Mouse (Mus musculus) left cerebral cortex, postnatal 25 days (tissue): ENCODE measurements around the gene Tubb4a. TPM values are rescaled to one million over a fixed set of nuclear protein-coding genes. Genes with fewer than 3 reads are reported as not detected.
"Not testable (repeated sequence)": the region's sequence is repeated elsewhere in the genome, so short reads cannot be mapped to it uniquely, and the experiment has no call there.

Source experiments
- DNase-seq, 2 experiments: peaks; one replicate each; pipeline ENCODE4 v3.0.0; 2022; ENCODE audit warnings: low spot score in 2 of 2, mixed read lengths in 1 of 2
- intact Hi-C: fragments of 180-260 bp; cut with DNase I; formaldehyde crosslinking; loops from one replicate; pipeline ENCODE4 v1.15.1; 2025
- total RNA-seq, 2 experiments: library from RNA; stranded (reverse); gene quantifications; 2 replicates each; pipeline ENCODE4 v1.2.3; 2021

Tubb4a gene
- total RNA-seq: 100 to 1,000 TPM; 641 to 646 TPM

DNA sequence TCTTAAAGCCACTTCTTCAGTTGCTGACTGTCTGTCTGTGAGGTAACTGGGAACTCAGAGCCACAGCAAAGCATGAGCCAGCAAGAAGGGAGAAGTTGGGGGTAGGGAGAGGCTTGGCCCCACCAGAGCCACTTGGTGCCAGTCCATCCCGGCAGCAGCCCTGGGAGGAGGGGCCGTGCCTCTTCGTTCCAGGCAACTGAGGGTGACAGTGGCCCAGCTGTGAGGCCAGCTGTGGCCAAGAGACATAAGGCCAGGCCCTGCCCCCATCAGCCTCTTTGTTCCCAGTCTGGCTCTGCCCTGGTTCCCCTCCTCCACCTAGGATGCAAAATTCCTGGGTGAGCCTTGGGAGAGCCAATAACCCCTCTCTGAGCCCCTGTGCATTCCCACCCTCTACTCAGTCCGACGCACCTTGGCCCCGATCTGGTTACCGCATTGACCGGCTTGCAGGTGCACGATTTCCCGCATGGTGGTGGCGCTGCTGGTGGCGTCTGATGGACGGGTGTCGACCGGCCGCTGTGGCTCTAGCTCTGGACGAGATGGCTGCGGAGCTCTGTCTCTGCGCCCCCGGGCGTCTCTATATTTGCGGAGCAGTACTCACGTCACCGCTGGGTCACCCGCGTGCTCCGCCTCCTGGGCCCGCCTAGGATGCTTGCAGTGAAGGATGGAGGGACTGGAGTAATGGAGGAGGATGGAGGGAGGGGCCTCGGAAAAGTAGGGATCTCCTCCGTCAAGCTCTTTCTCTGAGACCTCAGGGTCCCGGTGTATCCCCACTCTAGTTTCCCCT lies at the start of gene Tubb4a:
Gene Tubb4a, minus strand, starts transcription at position 734 of the 784 bp plus-strand sequence.
- DNase-seq: peak; percentile 85 to 94
- intact Hi-C loops: loop anchor here (1.0 kb wide), 1 partner anchor 27 kb away; no protein-coding TSS in a partner anchor

DNA sequence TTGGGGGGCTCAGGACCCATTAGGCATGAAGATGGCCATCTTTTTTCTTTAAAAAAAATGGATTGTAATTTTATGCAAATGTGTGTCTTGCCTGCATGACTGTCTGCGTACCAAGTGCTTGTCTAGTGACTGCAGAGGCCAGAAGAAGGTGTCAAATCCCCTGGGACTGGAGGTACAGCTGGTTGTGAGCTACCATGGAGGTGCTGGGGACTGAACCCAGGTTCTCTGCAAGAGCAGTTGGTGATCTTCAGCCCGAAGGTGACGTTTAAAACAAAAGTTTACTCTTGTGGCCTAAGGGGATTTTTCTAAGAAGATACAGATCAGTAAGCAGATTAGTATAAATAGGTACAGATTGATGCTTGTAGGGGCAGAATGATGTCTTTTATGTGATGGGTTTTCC lies 48.1 kb upstream of the Tubb4a start:
- no peak for DNase-seq
- intact Hi-C loops: no loop called here

DNA sequence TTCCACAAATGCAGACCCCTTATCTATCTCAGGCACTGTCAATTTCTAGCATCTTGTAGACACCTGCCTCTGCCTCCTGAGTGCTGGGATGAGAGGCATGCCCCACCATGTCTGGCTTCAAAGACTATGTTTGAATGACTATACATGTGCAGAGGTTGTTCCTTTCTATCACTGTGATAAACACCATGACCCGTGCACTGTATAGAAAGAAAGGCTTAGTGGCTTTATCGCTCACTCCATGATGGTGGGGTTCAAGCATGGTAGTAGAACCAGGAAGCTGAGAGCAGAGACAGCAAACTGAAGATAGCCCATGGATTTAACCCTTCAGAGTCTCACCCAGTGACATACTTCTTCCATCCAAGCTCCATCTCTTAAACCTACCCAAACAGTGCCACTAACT lies 47.1 kb upstream of the Tubb4a start:
- DNase-seq: no peak
- intact Hi-C loops: no loop called here

DNA sequence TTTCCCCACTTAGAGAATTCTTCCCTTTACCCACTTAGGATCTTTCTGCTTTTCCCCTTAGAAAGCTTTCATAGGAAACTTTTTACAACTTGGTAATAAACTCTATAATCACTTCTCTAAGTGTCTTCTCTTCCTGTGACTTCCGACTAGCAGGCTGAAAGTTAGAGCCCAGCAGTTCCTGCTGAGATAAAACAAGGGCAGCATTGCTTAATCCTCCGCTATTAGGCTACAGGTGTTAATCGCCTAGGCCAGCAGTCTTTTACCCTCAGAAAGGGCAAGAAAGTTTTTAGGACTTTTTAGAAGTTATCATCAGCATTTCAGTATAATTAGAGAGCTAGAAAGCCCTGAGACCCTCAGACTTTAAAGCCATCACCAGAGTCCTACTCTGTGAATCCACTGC lies 46.4 kb upstream of the Tubb4a start:
- not testable (repeated sequence) for DNase-seq

DNA sequence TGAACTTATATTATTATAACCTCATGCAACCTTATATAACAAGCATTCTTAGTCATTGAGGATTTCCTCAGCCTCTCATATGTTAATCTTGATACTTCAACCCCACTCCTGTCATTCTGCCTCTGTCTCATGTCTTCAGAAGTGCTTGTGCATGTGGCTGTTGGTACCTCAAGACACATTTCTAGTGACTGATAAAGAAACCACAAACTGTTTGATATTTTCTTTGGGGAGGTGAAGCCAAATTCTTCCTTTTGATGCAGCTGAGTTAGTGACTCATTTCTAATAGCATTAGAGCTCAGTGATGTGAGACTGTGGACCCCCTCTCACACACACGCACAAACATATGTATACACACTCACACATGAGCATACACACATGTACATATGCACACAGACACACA lies 44.2 kb upstream of the Tubb4a start:
- intact Hi-C loops: no loop called here

More for the DNA sequence above, 46.4 kb upstream of the Tubb4a start:
- intact Hi-C loops: not testable (repeated sequence)

DNA sequence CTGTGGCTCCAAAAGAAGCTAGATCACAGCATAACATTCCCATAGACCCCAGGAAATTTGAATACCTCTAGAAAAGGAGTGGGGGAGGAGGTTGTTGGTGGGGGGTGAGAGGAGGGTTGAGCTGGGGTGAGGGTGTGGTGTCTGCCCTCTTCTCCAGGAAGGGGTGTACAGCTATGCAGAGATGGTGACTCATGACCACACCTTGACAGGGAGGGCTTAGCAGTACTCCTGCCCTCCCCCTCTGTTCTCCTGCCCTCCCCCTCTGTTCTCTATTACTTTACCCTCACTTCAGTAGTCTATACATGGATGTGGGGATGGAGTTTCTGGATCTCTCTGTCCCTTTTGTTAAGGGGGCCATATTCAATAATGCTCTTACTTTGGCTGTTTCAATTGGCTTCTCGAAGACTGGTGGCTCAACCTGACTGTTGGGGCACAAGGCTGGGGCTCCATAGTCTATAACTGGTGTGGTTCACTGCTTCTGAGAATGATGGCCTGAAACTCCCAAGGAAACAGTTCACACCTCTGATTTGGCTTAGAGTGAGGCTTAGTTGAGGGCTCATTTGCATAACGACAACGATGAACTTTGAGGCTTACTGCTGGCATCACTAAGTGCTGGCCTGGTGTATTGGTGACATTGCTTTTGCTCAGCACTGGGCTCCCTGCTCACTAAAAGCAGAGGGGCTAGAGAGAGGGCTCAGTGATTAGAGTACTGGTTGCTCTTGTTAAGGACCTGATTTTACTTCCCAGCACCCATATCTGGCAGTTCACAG lies 38.5 kb upstream of the Tubb4a start:
- intact Hi-C loops: no loop called here
- DNase-seq: no peak

More for the DNA sequence above, 44.2 kb upstream of the Tubb4a start:
- no peak for DNase-seq

DNA sequence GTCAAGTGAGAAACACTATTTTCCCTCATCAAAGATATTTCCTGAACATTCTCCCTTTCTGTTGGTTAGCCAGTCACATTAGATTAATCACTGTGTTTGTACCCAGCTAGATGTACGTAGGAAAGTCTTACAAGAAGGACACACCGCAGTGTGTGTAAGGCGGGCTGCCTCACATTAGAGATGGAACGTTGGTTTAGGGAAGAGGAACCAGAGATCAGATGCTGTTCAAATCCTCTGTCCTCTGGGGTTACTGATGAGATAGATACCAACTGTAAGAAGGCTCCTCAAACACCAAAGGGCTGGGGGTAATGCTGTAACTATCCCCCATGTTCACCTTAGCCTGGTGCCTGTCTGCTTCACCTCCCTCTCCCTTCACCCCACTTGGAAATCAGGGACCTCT lies 37.2 kb upstream of the Tubb4a start:
- intact Hi-C loops: no loop called here
- no peak for DNase-seq

DNA sequence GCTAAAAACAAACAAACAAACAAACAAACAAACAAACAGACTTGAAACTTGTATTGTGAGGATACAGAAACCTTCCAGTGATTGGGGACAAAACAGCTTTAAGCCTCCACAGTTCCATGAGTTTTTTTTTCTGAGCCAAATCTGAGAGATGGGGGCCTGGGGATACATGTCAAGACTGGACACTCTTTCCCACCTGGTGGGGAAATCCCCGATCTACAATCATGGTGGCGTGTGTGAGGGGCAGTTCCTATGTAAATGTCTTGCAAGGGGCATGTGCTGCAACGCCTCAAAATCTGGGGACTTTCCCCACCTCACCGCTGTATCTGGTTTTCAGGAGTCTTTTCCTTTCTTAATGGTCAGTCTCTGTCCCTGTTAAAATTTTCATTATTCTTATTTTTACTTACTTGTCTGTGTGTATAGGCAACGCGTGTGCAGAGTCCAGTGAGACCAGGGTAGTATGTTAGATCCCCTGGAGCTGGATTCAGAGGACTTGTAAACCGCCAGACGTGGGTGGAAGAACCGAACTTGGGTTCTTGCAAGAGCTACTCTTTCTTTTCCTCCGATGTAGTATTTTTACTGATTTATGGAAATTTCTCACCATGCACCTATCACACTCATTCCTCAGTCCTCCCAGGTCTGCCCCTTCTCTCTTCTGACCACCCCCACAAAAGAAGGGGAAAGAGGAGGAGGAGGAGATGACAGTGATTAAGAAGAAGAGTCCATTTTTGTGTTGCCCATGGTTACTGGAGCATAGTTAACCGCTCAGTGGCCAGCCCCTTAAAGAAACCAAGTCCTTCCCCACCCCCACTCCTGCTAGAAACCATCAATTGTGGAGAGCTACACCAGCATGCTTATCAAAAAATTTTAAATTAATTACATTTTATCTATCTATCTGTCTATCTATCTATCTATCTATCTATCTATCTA lies 35.9 kb upstream of the Tubb4a start:
- intact Hi-C loops: no loop called here
- no peak for DNase-seq

DNA sequence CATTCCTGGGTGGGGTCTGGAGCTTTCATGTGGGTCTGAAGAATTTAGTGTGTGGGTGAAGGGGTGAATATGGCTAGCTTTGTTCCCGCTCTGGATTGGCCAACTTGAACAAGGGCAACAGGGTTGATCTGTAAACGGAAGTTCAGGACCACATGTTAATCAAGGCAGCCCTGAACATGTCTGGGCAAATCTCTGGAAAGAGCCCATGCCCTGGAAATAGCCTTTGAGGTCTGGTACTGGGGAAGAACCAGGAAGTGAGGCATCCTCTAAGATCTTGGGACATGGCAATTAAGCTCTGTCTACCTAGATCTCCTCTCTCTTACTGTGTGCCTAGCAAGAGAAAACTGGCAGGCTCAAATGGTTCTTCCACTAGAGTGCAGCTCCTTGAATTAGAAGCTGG lies 34.3 kb upstream of the Tubb4a start:
- intact Hi-C loops: no loop called here
- DNase-seq: no peak

DNA sequence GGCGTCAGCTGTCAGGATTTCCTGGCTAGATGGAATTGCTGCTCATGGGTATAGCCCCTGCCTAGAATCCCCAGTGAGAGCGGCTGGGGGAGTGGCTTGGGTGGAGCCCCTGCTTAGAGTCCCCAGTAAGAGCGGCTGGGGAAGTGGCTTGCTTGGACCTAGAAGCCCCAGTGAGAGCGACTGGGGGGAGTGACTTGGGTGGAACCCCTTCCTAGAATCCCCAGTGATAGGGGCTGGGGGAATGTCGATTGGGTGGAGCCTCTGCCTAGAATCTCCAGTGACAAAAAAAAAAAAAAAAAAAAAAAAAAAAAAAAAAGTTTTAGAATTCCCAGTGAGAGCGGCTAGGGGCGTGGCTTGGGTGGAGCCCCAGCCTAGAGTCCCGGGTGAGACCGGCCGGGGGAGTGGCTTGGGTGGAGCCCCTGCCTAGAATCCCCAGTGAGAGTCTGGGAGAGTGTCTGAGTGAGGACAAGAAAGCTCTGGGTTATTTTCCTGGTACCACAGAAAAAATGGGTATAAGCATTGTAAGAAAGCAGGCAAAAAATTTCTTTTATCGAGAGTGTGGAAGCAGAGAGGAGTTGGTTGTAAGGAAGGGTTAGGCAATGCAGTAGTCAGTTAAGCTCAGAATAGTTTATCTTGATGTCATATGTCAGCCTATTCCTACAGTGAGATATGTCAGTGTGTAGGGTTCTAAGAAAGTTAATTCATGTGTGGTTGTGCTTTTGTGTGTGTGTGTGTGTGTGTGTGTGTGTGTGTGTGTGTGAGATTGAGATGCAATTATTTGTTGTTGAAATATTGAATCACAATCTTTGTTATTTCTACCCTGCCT lies 31.2 kb upstream of the Tubb4a start:
- no peak for DNase-seq
- intact Hi-C loops: no loop called here

DNA sequence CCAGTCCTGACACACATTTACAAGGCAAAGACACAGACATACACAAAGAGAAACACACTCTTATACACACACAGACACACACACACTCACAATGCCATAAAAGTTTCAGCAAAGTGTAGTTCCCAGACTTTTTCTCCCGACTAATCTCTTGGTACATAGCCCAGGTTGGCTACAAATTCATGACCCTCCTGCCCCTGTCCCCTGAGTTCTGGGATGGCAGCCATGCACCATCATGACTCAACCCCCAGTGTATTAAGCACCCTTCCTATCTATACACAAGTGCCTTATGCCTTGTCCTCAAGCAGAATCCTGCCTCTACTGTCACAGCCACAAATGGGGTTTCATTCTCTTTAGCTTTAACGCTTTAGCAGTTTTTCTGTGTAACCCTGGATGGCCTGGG lies 29.2 kb upstream of the Tubb4a start:
- intact Hi-C loops: no loop called here
- DNase-seq: no peak

DNA sequence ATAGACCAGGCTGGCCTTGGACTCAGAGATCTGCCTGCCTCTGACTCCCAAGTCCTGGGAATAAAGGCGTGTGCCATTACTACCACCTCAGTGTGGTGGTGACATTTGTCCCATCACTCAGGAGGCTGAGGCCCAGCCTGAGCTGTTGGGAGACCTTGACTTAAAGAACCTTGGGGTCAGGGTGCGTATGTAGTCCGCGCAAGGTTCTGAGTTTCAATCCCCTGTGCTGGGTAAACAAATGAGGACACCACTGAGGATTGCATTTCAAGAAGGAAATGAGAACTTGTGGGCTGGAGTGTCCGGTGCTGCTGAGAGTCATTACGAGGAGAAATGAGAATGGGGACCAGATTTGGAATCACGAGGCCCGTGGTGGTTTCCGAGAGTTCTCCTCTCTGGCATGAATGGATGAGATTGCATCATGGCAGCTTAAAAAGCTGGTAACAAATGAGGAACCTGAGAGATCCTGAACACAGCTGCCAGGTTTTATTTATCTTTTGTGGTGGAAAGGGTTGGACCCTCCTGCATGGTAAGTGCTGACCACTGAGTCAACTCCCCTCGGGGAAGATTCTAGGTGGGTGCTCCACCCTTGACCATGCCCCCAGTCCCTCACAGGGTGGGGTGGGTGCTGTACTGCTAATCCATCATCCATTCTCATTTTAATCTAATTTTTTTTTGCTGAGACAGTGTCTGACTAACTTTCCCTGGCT lies 25.3 kb upstream of the Tubb4a start:
- DNase-seq: no peak
- intact Hi-C loops: no loop called here

DNA sequence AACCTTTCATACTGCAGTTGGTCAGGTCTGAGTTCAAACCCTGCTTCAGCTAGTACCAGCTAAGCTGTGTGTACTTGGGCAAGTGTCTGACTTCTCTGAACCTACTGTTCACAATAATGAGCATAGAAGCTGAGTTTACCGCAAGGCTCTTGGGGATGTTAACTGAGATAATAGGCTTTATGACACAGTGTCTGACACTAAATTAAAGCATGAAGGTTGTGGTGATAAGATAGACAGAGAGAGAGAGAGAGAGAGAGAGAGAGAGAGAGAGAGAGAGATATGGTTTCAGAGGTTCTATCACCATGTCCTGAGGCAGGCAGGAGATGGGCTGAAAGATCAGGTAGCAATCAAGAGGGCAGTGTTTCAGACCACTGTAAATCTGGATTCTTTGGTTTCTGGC lies 22.4 kb upstream of the Tubb4a start:
- intact Hi-C loops: no loop called here
- DNase-seq: no peak

DNA sequence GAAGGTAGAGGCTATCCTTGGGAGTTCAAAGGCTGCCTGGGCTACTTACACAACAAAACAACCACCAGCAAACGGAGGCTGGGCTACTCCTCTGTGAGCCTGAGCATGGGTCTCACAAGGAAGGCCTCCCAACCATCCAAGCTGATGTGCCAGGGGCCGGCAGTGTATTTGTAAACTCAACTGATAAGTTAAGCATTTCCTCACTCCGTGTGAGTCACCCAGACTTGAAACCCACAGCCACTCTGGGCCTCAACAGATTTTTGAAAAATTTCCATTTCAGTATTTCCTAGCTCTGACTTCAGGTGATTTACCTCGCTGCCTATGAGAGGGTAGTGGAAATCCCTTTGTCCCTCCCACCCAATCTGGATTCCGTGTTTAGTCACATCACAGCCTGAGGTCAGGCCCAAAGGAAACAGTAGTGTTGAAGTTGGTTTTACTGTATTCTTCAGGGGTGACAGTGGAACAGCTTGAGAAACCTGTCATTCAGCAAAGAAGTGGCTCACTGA lies 21.1 kb upstream of the Tubb4a start:
- no peak for DNase-seq
- intact Hi-C loops: no loop called here

DNA sequence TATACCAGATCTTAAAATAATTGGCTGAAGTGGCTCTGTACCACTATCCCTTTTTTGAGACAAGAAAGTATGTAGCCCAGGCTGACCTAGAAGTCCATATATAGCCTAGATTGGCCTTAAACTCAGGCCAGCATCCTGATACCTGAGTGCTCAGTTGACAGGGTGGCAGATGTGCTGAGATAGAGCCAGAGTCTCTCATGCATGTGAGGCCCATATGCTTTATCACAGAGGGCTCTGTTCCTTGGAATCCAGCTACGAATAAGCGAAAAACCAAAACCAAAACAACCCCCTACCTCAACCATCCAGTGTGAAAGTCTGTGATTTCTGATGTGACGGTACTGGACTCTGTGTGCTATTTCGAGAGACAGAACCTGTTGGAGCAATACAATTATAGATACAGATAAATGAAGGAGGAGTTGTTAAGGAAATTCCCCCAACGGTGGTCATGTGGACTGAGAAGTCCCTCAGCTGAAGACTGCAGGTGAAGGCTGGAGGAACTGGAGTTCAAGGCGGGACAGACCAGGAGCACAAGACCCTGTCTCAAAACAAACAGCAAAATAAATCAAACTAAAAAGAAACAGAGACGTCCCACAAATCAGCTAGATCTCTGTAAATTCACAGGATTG lies 20.6 kb upstream of the Tubb4a start:
- intact Hi-C loops: no loop called here
- DNase-seq: no peak

DNA sequence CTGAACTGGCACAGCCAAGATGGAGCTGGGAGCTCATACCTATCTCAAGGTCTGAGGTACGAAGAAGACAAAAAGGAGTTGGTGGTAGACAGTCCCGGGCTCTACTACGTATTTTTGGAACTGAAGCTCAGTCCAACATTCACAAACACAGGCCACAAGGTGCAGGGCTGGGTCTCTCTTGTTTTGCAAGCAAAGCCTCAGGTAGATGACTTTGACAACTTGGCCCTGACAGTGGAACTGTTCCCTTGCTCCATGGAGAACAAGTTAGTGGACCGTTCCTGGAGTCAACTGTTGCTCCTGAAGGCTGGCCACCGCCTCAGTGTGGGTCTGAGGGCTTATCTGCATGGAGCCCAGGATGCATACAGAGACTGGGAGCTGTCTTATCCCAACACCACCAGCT lies 19.5 kb upstream of the Tubb4a start:
- DNase-seq: no peak
- intact Hi-C loops: no loop called here

DNA sequence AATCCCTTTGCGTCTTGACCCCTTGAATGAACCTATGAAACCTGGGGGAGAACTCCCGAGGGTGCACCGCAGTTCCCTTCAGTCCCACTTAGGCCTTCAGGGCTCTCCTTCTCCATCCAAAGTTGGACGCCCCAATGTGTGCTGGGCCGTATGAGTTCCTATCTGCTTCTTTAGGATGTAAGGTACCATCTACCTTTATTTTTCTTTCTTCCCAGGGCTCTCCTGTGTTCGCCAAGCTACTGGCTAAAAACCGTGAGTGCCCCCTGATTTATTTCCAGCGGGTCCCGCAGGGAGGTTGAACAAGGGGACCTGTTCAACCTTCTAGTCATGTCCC lies 18.4 kb upstream of the Tubb4a start:
- no peak for DNase-seq
- intact Hi-C loops: no loop called here
